Mouse (Mus musculus) brown adipose tissue, adult 24 weeks (tissue): ENCODE measurements at regions not wholly inside any gene's neighbourhood (a gene's known extent, or its start where the extent isn't known, plus 50 kb on each side); places are given as distances from the start of the nearest gene placed in this dataset.

Experiments
- H3K27ac ChIP-seq: fragments of 200-500 bp; replicated peaks from 2 replicates; pipeline ENCODE4 v1.5.1; 2012; ENCODE audit warnings: low read depth, mild to moderate bottlenecking, low read length
- H3K4me1 ChIP-seq: fragments of 200-500 bp; 2 replicates; pipeline ENCODE4 v1.6.1; 2012; ENCODE audit warnings: low read length, mixed read lengths; ENCODE audit not compliant: control insufficient read depth, insufficient read depth, insufficient read length
- H3K4me3 ChIP-seq: fragments of 200-500 bp; 2 replicates; pipeline ENCODE4 v1.5.1; 2012; ENCODE audit warnings: low read depth, mild to moderate bottlenecking, low read length, moderate library complexity; ENCODE audit not compliant: insufficient read depth

- H3K27ac ChIP-seq = no peak overlapping the region
- no peak overlapping the region for H3K4me3 ChIP-seq
- no peaks in the 10 kb centered on the region for H3K4me1 ChIP-seq
Measured at GRCm38 (mm10) chr10:117561909-117562849, 67.1 kb upstream of the Cpm start.

- no peak overlapping the region for H3K4me3 ChIP-seq
- no peak overlapping the region for H3K27ac ChIP-seq
- no peaks in the 10 kb centered on the region for H3K4me1 ChIP-seq
Measured at GRCm38 (mm10) chr10:117561279-117561820, 68.0 kb upstream of the Cpm start.

DNA sequence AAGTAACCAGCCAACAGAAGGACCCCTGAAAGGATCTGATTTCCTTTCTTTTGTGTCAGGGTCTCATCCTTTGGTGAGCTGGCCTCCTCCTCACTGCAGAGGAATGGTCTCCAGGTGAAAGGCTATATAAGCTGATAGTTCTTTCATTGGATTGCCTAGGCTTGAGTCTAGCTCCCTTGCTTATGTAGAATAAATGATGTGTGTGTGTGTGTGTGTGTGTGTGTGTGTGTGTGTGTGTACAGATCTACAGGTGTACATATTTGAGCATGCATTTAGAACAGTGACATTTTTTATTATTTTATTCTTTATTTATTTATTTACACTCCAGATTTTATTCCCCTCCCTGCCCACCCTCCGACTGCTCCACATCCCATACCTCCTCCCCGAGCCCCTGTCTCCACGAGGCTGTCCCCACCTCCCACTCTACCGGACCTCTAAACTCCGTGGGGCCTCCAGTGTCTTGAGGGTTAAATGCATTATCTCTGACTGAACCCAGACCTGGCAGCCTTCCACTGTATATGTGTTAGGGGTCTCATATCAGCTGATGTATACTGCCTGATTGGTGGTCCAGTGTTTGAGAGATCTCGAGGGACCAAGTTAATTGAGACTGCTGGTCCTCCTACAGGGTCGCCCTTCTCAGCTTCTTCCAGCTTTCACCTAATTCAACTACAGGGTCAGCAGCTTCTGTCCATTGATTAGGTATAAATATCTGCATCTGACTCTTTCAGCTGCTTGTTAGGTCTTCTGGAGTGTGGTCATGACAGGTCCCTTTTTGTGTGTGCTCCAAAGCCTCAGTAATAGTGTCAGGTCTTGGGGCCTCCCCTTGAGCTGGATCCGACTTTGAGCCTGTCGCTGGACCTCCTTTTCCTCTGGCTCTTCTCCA lies 68.7 kb upstream of the Cpm start:
- H3K27ac ChIP-seq = no peak overlapping the region
- no peaks in the 10 kb centered on the region for H3K4me1 ChIP-seq
- H3K4me3 ChIP-seq = no peak overlapping the region

DNA sequence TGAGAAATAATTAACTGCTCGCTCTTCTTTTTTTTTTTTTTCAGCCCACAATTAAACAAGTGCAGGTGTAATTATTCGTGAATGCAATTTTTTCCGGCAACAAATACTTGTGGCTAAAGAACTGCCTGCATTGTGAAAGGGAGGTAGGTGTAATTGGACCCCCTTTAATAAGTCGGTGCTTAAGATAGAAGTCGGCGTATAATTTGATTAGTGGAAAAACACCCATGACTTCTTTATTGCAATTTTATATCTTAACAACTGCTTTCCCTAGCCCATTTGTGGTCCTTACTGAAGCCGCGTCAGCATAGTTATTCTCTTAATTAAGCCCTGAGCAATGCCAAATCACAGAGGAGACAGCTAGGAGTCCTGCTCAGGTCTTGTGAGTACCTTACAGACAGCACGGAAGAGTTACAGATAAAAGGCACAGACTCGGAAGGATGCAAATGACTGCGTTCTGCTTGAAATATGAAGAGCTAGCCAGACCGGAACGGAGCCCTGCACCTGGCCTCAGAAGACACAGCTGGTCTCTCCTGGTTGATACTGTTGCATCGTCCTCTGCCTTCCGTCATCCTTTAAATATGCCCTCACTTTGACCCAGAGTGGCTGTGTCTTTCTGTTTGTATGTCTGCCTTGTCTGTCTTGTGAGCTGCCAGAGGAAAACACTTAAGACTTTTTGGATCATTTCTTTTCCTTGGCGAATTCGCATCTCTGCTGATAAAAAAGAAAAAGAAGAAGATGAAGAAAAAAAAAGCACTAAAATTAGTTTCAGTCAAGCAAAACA lies 69.5 kb upstream of the Cpm start:
- Histone ChIP-seq H3K4me1 (no peaks in the 10 kb centered on the region), H3K27ac (no peak overlapping the region), H3K4me3 (no peak overlapping the region)

DNA sequence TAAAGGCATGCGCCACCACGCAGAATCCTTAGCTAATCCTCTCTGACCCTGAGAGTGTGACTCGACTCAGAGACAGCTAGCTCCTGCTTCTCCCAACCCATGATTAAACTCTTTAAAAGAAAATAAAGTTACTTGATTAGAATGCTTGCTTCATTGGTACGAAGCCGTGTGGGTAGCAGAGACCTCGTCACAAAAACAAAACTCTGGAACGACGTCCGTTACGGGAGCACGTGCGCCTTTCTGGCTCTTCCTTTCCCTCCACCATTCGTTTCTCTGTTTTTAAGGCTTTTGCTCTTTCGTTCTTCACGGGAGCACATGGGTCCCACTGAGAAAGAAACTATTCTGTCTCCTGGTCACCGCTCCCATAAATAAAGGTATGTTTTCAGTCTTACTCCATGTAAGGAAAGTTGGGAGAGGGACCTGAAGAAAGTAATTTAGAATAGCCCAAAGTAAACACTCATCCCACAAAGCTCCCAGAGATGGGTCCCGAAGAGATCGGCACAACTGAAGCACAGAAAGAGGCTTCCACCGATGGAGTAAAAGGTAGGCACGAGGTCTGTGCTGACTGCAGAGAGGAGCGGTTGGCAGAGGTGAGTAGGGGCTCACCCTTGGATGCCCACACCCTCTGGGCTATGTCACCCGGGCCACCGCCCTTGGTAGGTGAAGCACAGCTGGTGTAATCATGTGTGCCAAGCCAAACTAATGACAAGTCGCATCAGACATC lies 70.2 kb upstream of the Cpm start:
- H3K4me1 ChIP-seq = no peaks in the 10 kb centered on the region
- H3K4me3 ChIP-seq = no peak overlapping the region
- H3K27ac ChIP-seq = no peak overlapping the region

DNA sequence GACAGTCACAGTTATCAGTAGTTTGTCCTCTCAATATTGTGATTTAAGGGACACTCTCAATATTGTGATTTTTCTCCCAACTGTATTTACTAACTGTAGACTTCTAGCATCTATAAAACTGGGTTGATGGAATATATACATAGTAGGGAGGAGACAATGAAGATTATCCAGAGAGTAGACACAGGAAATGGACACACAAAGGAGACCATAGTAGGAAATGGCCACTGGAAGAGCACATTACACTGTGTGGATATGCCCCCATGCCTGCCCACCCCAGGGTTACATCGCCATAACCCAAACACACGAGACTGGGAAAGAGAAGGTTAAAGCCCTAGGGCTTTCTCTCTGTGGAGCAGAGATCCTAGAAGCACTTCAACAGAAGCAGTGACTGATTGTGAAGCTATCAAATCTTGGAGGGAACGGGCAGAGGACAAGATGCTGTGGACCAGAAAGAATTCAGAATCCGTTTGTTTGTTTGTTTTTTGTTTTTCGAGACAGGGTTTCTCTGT lies 71.0 kb upstream of the Cpm start:
- Histone ChIP-seq H3K4me3 (no peak overlapping the region), H3K4me1 (no peaks in the 10 kb centered on the region), H3K27ac (no peak overlapping the region)

DNA sequence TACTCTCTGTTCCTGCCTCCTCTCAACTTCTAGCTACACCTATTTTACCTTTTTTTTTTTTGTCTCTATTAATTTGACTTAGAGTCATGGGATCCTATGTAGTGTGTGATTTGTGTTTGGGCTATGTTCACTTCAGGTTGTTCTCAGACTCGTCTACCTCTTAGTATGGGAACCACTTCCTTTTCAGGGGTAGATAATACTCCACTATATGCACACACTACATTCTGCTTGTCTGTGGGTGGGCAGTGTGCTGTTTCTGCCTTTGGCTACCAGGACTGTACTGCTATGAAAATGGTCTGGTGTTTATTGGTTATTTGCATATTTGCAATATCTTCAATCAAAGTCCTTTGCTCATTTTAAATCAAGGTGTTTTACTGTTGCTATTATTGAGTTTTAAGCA lies 71.6 kb upstream of the Cpm start:
- Histone ChIP-seq H3K4me1 (no peaks in the 10 kb centered on the region), H3K27ac (no peak overlapping the region)

DNA sequence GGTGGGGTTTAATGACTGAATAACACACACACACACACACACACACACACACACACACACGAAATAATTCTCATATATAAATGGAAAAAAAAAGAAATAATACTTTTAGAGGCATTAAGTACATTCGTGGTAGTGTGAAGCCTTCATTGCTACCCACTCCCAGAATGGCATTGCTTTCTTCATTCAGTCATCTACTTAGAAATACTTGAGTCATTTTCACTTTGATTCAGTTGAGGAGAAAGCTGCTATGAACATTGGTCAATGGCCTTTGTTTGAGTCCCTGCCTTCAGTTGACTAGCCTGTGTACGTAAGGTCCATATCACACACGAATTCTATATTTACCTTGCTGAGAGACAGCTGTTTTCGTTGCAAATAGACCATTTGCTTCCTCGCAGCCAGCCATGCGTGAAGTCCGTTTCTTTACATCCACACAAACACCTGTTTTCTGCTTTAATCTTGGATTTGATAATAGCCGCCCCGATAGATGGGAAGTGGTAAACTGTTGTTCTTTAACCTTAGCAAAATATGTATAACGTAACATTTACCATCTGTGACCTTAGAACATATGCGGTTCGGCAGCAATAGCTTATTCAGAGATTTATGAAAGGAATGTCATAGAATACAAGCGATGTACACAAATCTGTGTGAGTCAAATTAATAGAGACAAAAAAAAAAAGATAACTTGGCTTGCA lies 72.3 kb upstream of the Cpm start:
- Histone ChIP-seq H3K27ac (no peak overlapping the region), H3K4me1 (no peaks in the 10 kb centered on the region), H3K4me3 (no peak overlapping the region)

More for the DNA sequence above, 71.6 kb upstream of the Cpm start:
- H3K4me3 ChIP-seq = no peak overlapping the region

GRCm38 (mm10) chr10:117556027-117556789 lies 73.1 kb upstream of the Cpm start:
- Histone ChIP-seq H3K27ac (no peak overlapping the region), H3K4me3 (no peak overlapping the region), H3K4me1 (no peaks in the 10 kb centered on the region)

DNA sequence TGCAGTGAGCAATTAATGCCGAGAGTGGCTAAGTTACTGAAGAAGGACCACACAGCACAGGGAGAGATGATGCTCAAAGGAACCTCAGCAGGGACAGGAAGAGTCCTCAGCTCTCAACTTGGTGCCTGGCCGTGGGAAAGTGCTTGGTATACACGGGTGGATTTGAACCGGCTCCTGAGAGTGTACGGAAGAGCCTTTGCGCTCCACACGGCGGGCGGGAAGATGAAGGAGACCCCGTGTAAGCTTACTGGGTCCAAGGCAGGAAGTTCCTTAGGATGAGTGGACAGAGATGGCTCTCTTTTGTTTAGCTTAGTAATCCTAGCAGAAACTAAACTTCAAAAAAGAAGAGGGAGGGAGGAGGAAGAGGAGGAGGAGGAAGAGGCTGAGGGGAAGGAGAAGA lies 73.8 kb upstream of the Cpm start:
- H3K27ac ChIP-seq = no peak overlapping the region
- H3K4me3 ChIP-seq = no peak overlapping the region
- H3K4me1 ChIP-seq = no peaks in the 10 kb centered on the region

- no peak overlapping the region for H3K27ac ChIP-seq
- no peaks in the 10 kb centered on the region for H3K4me1 ChIP-seq
- H3K4me3 ChIP-seq = no peak overlapping the region
Measured at GRCm38 (mm10) chr10:117555044-117555443, 74.3 kb upstream of the Cpm start.

- no peak overlapping the region for H3K27ac ChIP-seq
- no peak overlapping the region for H3K4me3 ChIP-seq
- no peaks in the 10 kb centered on the region for H3K4me1 ChIP-seq
Measured at GRCm38 (mm10) chr10:117554533-117554932, 74.8 kb upstream of the Cpm start.
